Comparison of ENCODE assay signal across 18 mouse cellular contexts in the genomic region with DNA sequence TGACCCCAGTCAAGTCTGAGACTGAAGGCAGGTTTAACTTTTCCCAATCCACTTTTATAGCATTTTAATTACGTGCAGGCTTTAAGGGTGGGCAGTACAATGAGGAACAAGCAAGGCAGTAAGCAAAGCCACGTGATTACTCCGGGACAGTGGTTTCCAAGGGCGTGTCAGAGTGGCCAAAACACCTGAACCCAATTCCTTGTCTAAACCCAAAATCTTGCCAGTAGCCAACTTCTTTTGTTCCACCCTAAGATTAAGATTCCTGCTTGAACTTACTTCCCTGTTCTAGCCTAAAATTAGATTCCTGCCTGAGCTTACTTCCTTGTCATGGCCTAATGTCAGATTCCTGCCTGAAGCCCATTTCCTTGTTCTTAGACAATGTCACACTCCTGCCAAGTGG. TPM values are rescaled to one million over a fixed set of nuclear protein-coding genes. Genes with fewer than 3 reads are reported as not detected.
A peak's percentile ranks its signal among the peaks of the same experiment; 100 is the strongest.
DNase-seq lines count a peak whose midpoint lies in the region; ATAC-seq and TF ChIP-seq lines count a peak whose summit lies in the region.
"Had no signal": no experiment of that assay in that cellular context is flagged by ENCODE, and none has a peak within 500 bp of the region (broad histone marks: within the 10 kb centered on the region; RNA-seq: fewer than 3 reads in every experiment).

No protein-coding gene starts in this region.

- no peak overlapping the region for H3K27ac ChIP-seq in embryonic facial prominence, embryonic 14.5 days (replicated peaks; ENCODE audit: low read depth, low read length)
- no peak overlapping the region for H3K27ac ChIP-seq in embryonic facial prominence, embryonic 10.5 days (replicated peaks)
- H3K27ac ChIP-seq in intestine, embryonic 15.5 days: no peak overlapping the region
- H3K27ac ChIP-seq in intestine, embryonic 16.5 days (ENCODE audit: low read length): no peak overlapping the region
- H3K27ac ChIP-seq: heart, embryonic 13.5 days; hindbrain, embryonic 14.5 days; limb, embryonic 15.5 days; liver, embryonic 14.5 days had no signal

- no peaks in the 10 kb centered on the region for H3K4me1 ChIP-seq in embryonic facial prominence, embryonic 14.5 days (ENCODE audit: control insufficient read depth, insufficient read depth, low read length)
- H3K4me1 ChIP-seq in embryonic facial prominence, embryonic 10.5 days: no peaks in the 10 kb centered on the region
- peaks cover 3% of the 10 kb centered on the region; the same call in 1 of the 2 replicates for H3K4me1 ChIP-seq in intestine, embryonic 15.5 days (replicated peaks)
- H3K4me1 ChIP-seq in intestine, embryonic 16.5 days (ENCODE audit: control insufficient read depth, insufficient read depth, low read length): 0 out of 2 replicates have a peak, but pooled peaks cover 2% of the 10 kb centered on the region
- no peaks in the 10 kb centered on the region for H3K4me1 ChIP-seq in lung, adult 2 months (ENCODE audit: control insufficient read depth, insufficient read depth, low read length)
- H3K4me1 ChIP-seq: heart, embryonic 13.5 days; limb, embryonic 15.5 days had no signal

- no peaks in the 10 kb centered on the region for H3K9me3 ChIP-seq in embryonic facial prominence, embryonic 14.5 days (ENCODE audit: control insufficient read depth, low read length)
- no peaks in the 10 kb centered on the region for H3K9me3 ChIP-seq in embryonic facial prominence, embryonic 10.5 days
- H3K9me3 ChIP-seq in intestine, embryonic 15.5 days: no peaks in the 10 kb centered on the region
- no peaks in the 10 kb centered on the region for H3K9me3 ChIP-seq in intestine, embryonic 16.5 days (ENCODE audit: control insufficient read depth, low read length)
- H3K9me3 ChIP-seq: heart, embryonic 13.5 days; limb, embryonic 15.5 days had no signal

- no peak for TF ChIP-seq POLR2A in lung, adult 2 months (IDR thresholded peaks at IDR 0.05; ENCODE audit: borderline replicate concordance, extremely low read depth, low read depth, low read length)

- no peaks in the 10 kb centered on the region for H3K36me3 ChIP-seq in embryonic facial prominence, embryonic 14.5 days (ENCODE audit: control insufficient read depth, insufficient read depth, low read length)
- H3K36me3 ChIP-seq in embryonic facial prominence, embryonic 10.5 days (replicated peaks): no peaks in the 10 kb centered on the region
- no peaks in the 10 kb centered on the region for H3K36me3 ChIP-seq in intestine, embryonic 15.5 days
- no peaks in the 10 kb centered on the region for H3K36me3 ChIP-seq in intestine, embryonic 16.5 days (ENCODE audit: control insufficient read depth, insufficient read depth, low read length)
- H3K36me3 ChIP-seq: heart, embryonic 13.5 days; limb, embryonic 15.5 days had no signal

- no peaks in the 10 kb centered on the region for H3K27me3 ChIP-seq in embryonic facial prominence, embryonic 14.5 days (replicated peaks; ENCODE audit: control insufficient read depth, insufficient read depth, low read length)
- 0 out of 2 replicates have a peak, but pooled peaks cover 4% of the 10 kb centered on the region for H3K27me3 ChIP-seq in embryonic facial prominence, embryonic 10.5 days (replicated peaks; ENCODE audit: low read depth, poor library complexity, severe bottlenecking)
- H3K27me3 ChIP-seq in intestine, embryonic 15.5 days (replicated peaks): no peaks in the 10 kb centered on the region
- H3K27me3 ChIP-seq in intestine, embryonic 16.5 days (replicated peaks; ENCODE audit: control insufficient read depth, insufficient read depth, low read length): no peaks in the 10 kb centered on the region
- H3K27me3 ChIP-seq: limb, embryonic 15.5 days had no signal

- TF ChIP-seq CTCF in lung, adult 2 months (IDR thresholded peaks at IDR 0.05; ENCODE audit: insufficient read depth, low read length): no peak

- H3K9ac ChIP-seq in embryonic facial prominence, embryonic 14.5 days (ENCODE audit: low read depth, low read length): no peak overlapping the region
- H3K9ac ChIP-seq in intestine, embryonic 15.5 days: no peak overlapping the region
- H3K9ac ChIP-seq in intestine, embryonic 16.5 days (ENCODE audit: low read depth, low read length): no peak overlapping the region
- H3K9ac ChIP-seq: heart, embryonic 13.5 days; hindbrain, embryonic 14.5 days; limb, embryonic 15.5 days; liver, embryonic 14.5 days had no signal

- no peak overlapping the region for H3K4me2 ChIP-seq in embryonic facial prominence, embryonic 14.5 days (ENCODE audit: low read depth, low read length)
- H3K4me2 ChIP-seq in intestine, embryonic 15.5 days (replicated peaks): no peak overlapping the region
- no peak overlapping the region for H3K4me2 ChIP-seq in intestine, embryonic 16.5 days (ENCODE audit: low read depth, low read length)
- H3K4me2 ChIP-seq: heart, embryonic 13.5 days; hindbrain, embryonic 14.5 days; limb, embryonic 15.5 days; midbrain, embryonic 11.5 days had no signal

- H3K4me3 ChIP-seq in embryonic facial prominence, embryonic 14.5 days (ENCODE audit: low read depth, low read length): no peak overlapping the region
- H3K4me3 ChIP-seq in embryonic facial prominence, embryonic 10.5 days: no peak overlapping the region
- no peak overlapping the region for H3K4me3 ChIP-seq in intestine, embryonic 15.5 days (replicated peaks)
- H3K4me3 ChIP-seq in intestine, embryonic 16.5 days (ENCODE audit: low read length): no peak overlapping the region
- H3K4me3 ChIP-seq in lung, adult 2 months (replicated peaks; ENCODE audit: extremely low read depth, low read depth, low read length): no peak overlapping the region
- H3K4me3 ChIP-seq: heart, embryonic 13.5 days; limb, embryonic 15.5 days had no signal

- 0 out of 2 replicates have a peak, but pooled peaks have one; percentile 22 for ATAC-seq in embryonic facial prominence, embryonic 14.5 days (ENCODE audit: low read depth)
- 0 out of 2 replicates have a peak, but pooled peaks have one; percentile 12 for ATAC-seq in intestine, embryonic 15.5 days
- no peak for ATAC-seq in intestine, embryonic 16.5 days
- ATAC-seq: inflammation-experienced regulatory T-cells, adult 6 months had no signal

- no peak for DNase-seq in embryonic facial prominence, embryonic 14.5 days (ENCODE audit: low spot score)
- DNase-seq in embryonic facial prominence, embryonic 10.5 days (ENCODE audit: low spot score): no peak
- DNase-seq in lung, postnatal 36 days: peak; percentile 60
- DNase-seq in lung, adult 2 months: no peak
- no peak for DNase-seq in cerebellum, adult 11 months
- DNase-seq in layer of hippocampus, postnatal 25 days (ENCODE audit: extremely low spot score in 1 of 2, low spot score in 1 of 2): no peak
- DNase-seq: adrenal gland, postnatal 10 days; cerebellum, adult 11-12 months; cerebellum, postnatal 10 days; left cerebral cortex, postnatal 4 days had no signal

- 80% methylated on average over 4 of the region's 4 CpGs for WGBS in embryonic facial prominence, embryonic 14.5 days
- 76% methylated on average over 4 of the region's 4 CpGs for WGBS in embryonic facial prominence, embryonic 10.5 days
- 73% methylated on average over 4 of the region's 4 CpGs for WGBS in intestine, embryonic 15.5 days
- WGBS in intestine, embryonic 16.5 days: 71% methylated on average over 4 of the region's 4 CpGs
- 58% methylated on average over 4 of the region's 4 CpGs for WGBS in lung, adult 2 months

RNA-seq across cellular contexts. Expression of a gene that starts 14.6 kb away (rescaled TPM):
- polyA plus RNA-seq in embryonic facial prominence, embryonic 14.5 days (2014; fragmentation: Nextera tagmentation; extraction: Ambion mirVana): 3.0 and 4.8 TPM in 2 replicates
- polyA plus RNA-seq in embryonic facial prominence, embryonic 10.5 days (2016; fragmentation: Nextera tagmentation; extraction: Ambion mirVana): 10.5 and 11.6 TPM in 2 replicates
- polyA plus RNA-seq in intestine, embryonic 15.5 days (2015; fragmentation: Nextera tagmentation; extraction: Ambion mirVana): 6.8 and 10.3 TPM in 2 replicates
- polyA plus RNA-seq in intestine, embryonic 16.5 days (2015; fragmentation: Nextera tagmentation; extraction: Ambion mirVana): 5.9 and 7.6 TPM in 2 replicates
- polyA plus RNA-seq in lung, adult 2 months (2012; rRNA removed): 0.24 and 1.6 TPM in 2 replicates
- 10 to 100 TPM; 19.9 to 22.8 TPM for total RNA-seq in layer of hippocampus, postnatal 25 days (2021)

RNA-seq across cellular contexts. Expression of a gene that starts 16.1 kb away (rescaled TPM):
- polyA plus RNA-seq in embryonic facial prominence, embryonic 14.5 days (2014; fragmentation: Nextera tagmentation; extraction: Ambion mirVana): 58.3 and 113 TPM in 2 replicates
- 2.6 and 2.9 TPM in 2 replicates for polyA plus RNA-seq in embryonic facial prominence, embryonic 10.5 days (2016; fragmentation: Nextera tagmentation; extraction: Ambion mirVana)
- polyA plus RNA-seq in intestine, embryonic 15.5 days (2015; fragmentation: Nextera tagmentation; extraction: Ambion mirVana): 0.79 and 2.4 TPM in 2 replicates
- polyA plus RNA-seq in intestine, embryonic 16.5 days (2015; fragmentation: Nextera tagmentation; extraction: Ambion mirVana): 1.7 and 2.3 TPM in 2 replicates
- 13,780 and 14,250 TPM in 2 replicates for polyA plus RNA-seq in lung, adult 2 months (2012; rRNA removed)
- total RNA-seq in layer of hippocampus, postnatal 25 days (2021): 1 to 10 TPM; 1.5 to 1.6 TPM
- polyA plus RNA-seq: inflammation-experienced regulatory T-cells, adult 6 months had no signal

RNA-seq across cellular contexts. Expression of a gene that starts 20.9 kb away (rescaled TPM):
- 23.5 and 27.0 TPM in 2 replicates for polyA plus RNA-seq in embryonic facial prominence, embryonic 14.5 days (2014; fragmentation: Nextera tagmentation; extraction: Ambion mirVana)
- 12.8 and 16.0 TPM in 2 replicates for polyA plus RNA-seq in embryonic facial prominence, embryonic 10.5 days (2016; fragmentation: Nextera tagmentation; extraction: Ambion mirVana)
- polyA plus RNA-seq in intestine, embryonic 15.5 days (2015; fragmentation: Nextera tagmentation; extraction: Ambion mirVana): 31.3 and 41.7 TPM in 2 replicates
- 56.0 and 65.0 TPM in 2 replicates for polyA plus RNA-seq in intestine, embryonic 16.5 days (2015; fragmentation: Nextera tagmentation; extraction: Ambion mirVana)
- 326 and 340 TPM in 2 replicates for polyA plus RNA-seq in lung, adult 2 months (2012; rRNA removed)
- 10 to 100 TPM; 12.4 to 12.9 TPM for total RNA-seq in layer of hippocampus, postnatal 25 days (2021)

RNA-seq across cellular contexts. Expression of a gene that starts 26.7 kb away (rescaled TPM):
- 16.5 and 16.6 TPM in 2 replicates for polyA plus RNA-seq in embryonic facial prominence, embryonic 14.5 days (2014; fragmentation: Nextera tagmentation; extraction: Ambion mirVana)
- 27.2 and 31.2 TPM in 2 replicates for polyA plus RNA-seq in embryonic facial prominence, embryonic 10.5 days (2016; fragmentation: Nextera tagmentation; extraction: Ambion mirVana)
- 34.2 and 35.8 TPM in 2 replicates for polyA plus RNA-seq in intestine, embryonic 15.5 days (2015; fragmentation: Nextera tagmentation; extraction: Ambion mirVana)
- 30.4 and 31.2 TPM in 2 replicates for polyA plus RNA-seq in intestine, embryonic 16.5 days (2015; fragmentation: Nextera tagmentation; extraction: Ambion mirVana)
- polyA plus RNA-seq in lung, adult 2 months (2012; rRNA removed): 62.0 and 76.8 TPM in 2 replicates
- 10 to 100 TPM; 33.7 to 46.8 TPM for total RNA-seq in layer of hippocampus, postnatal 25 days (2021)
- polyA plus RNA-seq: inflammation-experienced regulatory T-cells, adult 6 months had no signal

RNA-seq across cellular contexts. Expression of a gene that starts 34.2 kb away (rescaled TPM):
- polyA plus RNA-seq in embryonic facial prominence, embryonic 14.5 days (2014; fragmentation: Nextera tagmentation; extraction: Ambion mirVana): 46.5 and 50.7 TPM in 2 replicates
- polyA plus RNA-seq in embryonic facial prominence, embryonic 10.5 days (2016; fragmentation: Nextera tagmentation; extraction: Ambion mirVana): 56.8 and 58.9 TPM in 2 replicates
- 42.0 and 45.4 TPM in 2 replicates for polyA plus RNA-seq in intestine, embryonic 15.5 days (2015; fragmentation: Nextera tagmentation; extraction: Ambion mirVana)
- 43.0 and 44.4 TPM in 2 replicates for polyA plus RNA-seq in intestine, embryonic 16.5 days (2015; fragmentation: Nextera tagmentation; extraction: Ambion mirVana)
- 35.6 and 40.1 TPM in 2 replicates for polyA plus RNA-seq in lung, adult 2 months (2012; rRNA removed)
- 10 to 100 TPM; 47.0 to 65.2 TPM for total RNA-seq in layer of hippocampus, postnatal 25 days (2021)

Comparison
In these comparisons a context has a peak if more than half of its experiments do, and no peak if none do; other contexts are left out.
1. RNA of a gene that starts 16.1 kb away (polyA plus RNA-seq): 13,780 to 14,250 TPM in lung, adult 2 months; 58.3 to 113 TPM in embryonic facial prominence, embryonic 14.5 days, 2.6 to 2.9 TPM in embryonic facial prominence, embryonic 10.5 days, 1.7 to 2.3 TPM in intestine, embryonic 16.5 days and 0.79 to 2.4 TPM in intestine, embryonic 15.5 days; every median in the first group is over 100 times any median in the second.